Mouse (Mus musculus) forebrain, embryonic 10.5 days (tissue): ENCODE measurements around the gene Gm33543. TPM values are rescaled to one million over a fixed set of nuclear protein-coding genes. Genes with fewer than 3 reads are reported as not detected.

Experiments
- DNase-seq: peaks from one replicate; pipeline ENCODE4 v3.0.0-alpha.2; 2017; ENCODE audit warnings: low spot score; ENCODE audit errors: extremely low spot score
- H3K27ac ChIP-seq: fragments of 300-500 bp; sonication (generic); 2 replicates; pipeline ENCODE4 v1.5.1; 2016; ENCODE audit warnings: mild to moderate bottlenecking
- H3K27me3 ChIP-seq: fragments of 300-500 bp; sonication (generic); 2 replicates; pipeline ENCODE4 v1.6.1; 2016; ENCODE audit warnings: mild to moderate bottlenecking; ENCODE audit not compliant: poor library complexity, severe bottlenecking
- H3K36me3 ChIP-seq: fragments of 300-500 bp; sonication (generic); replicated peaks from 2 replicates; pipeline ENCODE4 v1.6.1; 2016; ENCODE audit warnings: mild to moderate bottlenecking, moderate library complexity
- H3K4me1 ChIP-seq: fragments of 300-500 bp; sonication (generic); 2 replicates; pipeline ENCODE4 v1.6.1; 2016
- H3K4me3 ChIP-seq: fragments of 300-500 bp; sonication (generic); 2 replicates; pipeline ENCODE4 v1.5.1; 2016; ENCODE audit warnings: mild to moderate bottlenecking, moderate library complexity
- H3K9me3 ChIP-seq: fragments of 300-500 bp; sonication (generic); 2 replicates; pipeline ENCODE4 v1.6.1; 2016; ENCODE audit warnings: mild to moderate bottlenecking, moderate library complexity
- WGBS: fragments of 180-500 bp; shearing (Covaris S2); methylation state at CpG from one replicate; pipeline ENCODE4 v1.1.7; 2016; 5-methylcytosine and 5-hydroxymethylcytosine counted together
- polyA plus RNA-seq: library from polyadenylated mRNA; unstranded; fragments of >200 nt; fragmentation: Nextera tagmentation; extraction: Ambion mirVana; gene quantifications from 2 replicates; pipeline ENCODE4 v1.2.1, GENCODE M21; 2016

Gene Gm33543
- polyA plus RNA-seq, 1 experiment from 2014 or later = not detected

- Histone ChIP-seq H3K27me3 (no peaks in the 10 kb centered on the region), H3K36me3 (no peaks in the 10 kb centered on the region), H3K4me1 (0 out of 2 replicates have a peak, but pooled peaks cover 2% of the 10 kb centered on the region), H3K9me3 (no peaks in the 10 kb centered on the region), H3K27ac (no peak overlapping the region), H3K4me3 (no peak overlapping the region)
- WGBS = 64% methylated on average over 7 of the region's 7 CpGs
- no peak for DNase-seq
Observed at GRCm38 (mm10) chr10:95784837-95785236, 57.9 kb downstream of the Gm33543 start.

- Histone ChIP-seq H3K4me3 (no peak overlapping the region), H3K9me3 (no peaks in the 10 kb centered on the region), H3K27ac (no peak overlapping the region), H3K4me1 (0 out of 2 replicates have a peak, but pooled peaks cover 2% of the 10 kb centered on the region), H3K36me3 (no peaks in the 10 kb centered on the region), H3K27me3 (no peaks in the 10 kb centered on the region)
- 88% methylated on average over 8 of the region's 8 CpGs for WGBS
- DNase-seq = no peak
Observed at GRCm38 (mm10) chr10:95780881-95781600, 61.7 kb downstream of the Gm33543 start.

- H3K9me3 ChIP-seq = no peaks in the 10 kb centered on the region
- no peak overlapping the region for H3K27ac ChIP-seq
- no peaks in the 10 kb centered on the region for H3K36me3 ChIP-seq
- no peak for DNase-seq
- 0 out of 2 replicates have a peak, but pooled peaks cover 2% of the 10 kb centered on the region for H3K4me1 ChIP-seq
- WGBS = 90% methylated on average over 13 of the region's 13 CpGs
- H3K27me3 ChIP-seq = no peaks in the 10 kb centered on the region
- no peak overlapping the region for H3K4me3 ChIP-seq
Observed at GRCm38 (mm10) chr10:95779801-95780385, 62.8 kb downstream of the Gm33543 start.

GRCm38 (mm10) chr10:95778622-95779021, 64.1 kb downstream of the Gm33543 start:
- DNase-seq = no peak
- Histone ChIP-seq H3K4me3 (no peak overlapping the region), H3K27me3 (no peaks in the 10 kb centered on the region), H3K36me3 (no peaks in the 10 kb centered on the region), H3K4me1 (peaks cover 6% of the 10 kb centered on the region), H3K9me3 (no peaks in the 10 kb centered on the region), H3K27ac (no peak overlapping the region)
- 92% methylated on average over 8 of the region's 8 CpGs for WGBS

GRCm38 (mm10) chr10:95777701-95778320, 64.9 kb downstream of the Gm33543 start:
- WGBS = 91% methylated on average over 15 of the region's 15 CpGs
- Histone ChIP-seq H3K36me3 (no peaks in the 10 kb centered on the region), H3K4me3 (no peak overlapping the region), H3K4me1 (peaks cover 6% of the 10 kb centered on the region), H3K27ac (no peak overlapping the region), H3K27me3 (no peaks in the 10 kb centered on the region), H3K9me3 (no peaks in the 10 kb centered on the region)
- no peak for DNase-seq

GRCm38 (mm10) chr10:95777071-95777470, 65.7 kb downstream of the Gm33543 start:
- no peaks in the 10 kb centered on the region for H3K9me3 ChIP-seq
- H3K27ac ChIP-seq = no peak overlapping the region
- WGBS = 88% methylated on average over 1 of the region's 1 CpGs
- peaks cover 6% of the 10 kb centered on the region for H3K4me1 ChIP-seq
- no peaks in the 10 kb centered on the region for H3K36me3 ChIP-seq
- H3K4me3 ChIP-seq = no peak overlapping the region
- DNase-seq = no peak
- no peaks in the 10 kb centered on the region for H3K27me3 ChIP-seq

- Histone ChIP-seq H3K4me1 (peaks cover 6% of the 10 kb centered on the region), H3K36me3 (no peaks in the 10 kb centered on the region), H3K27me3 (no peaks in the 10 kb centered on the region), H3K9me3 (no peaks in the 10 kb centered on the region), H3K4me3 (no peak overlapping the region), H3K27ac (no peak overlapping the region)
- no peak for DNase-seq
- WGBS = 91% methylated on average over 7 of the region's 7 CpGs
Observed at GRCm38 (mm10) chr10:95774856-95775255, 67.9 kb downstream of the Gm33543 start.

GRCm38 (mm10) chr10:95774001-95774628, 68.6 kb downstream of the Gm33543 start:
- no peaks in the 10 kb centered on the region for H3K36me3 ChIP-seq

More at GRCm38 (mm10) chr10:95774001-95774628, 68.6 kb downstream of the Gm33543 start:
- no peaks in the 10 kb centered on the region for H3K9me3 ChIP-seq
- no peak for DNase-seq
- no peak overlapping the region for H3K27ac ChIP-seq
- peaks cover 6% of the 10 kb centered on the region for H3K4me1 ChIP-seq
- 87% methylated on average over 9 of the region's 9 CpGs for WGBS
- H3K4me3 ChIP-seq = no peak overlapping the region
- H3K27me3 ChIP-seq = no peaks in the 10 kb centered on the region

Other genes starting within 250 kb of the Gm33543 start
- not detected in 2 replicates for gene Anapc15-ps, start 169.5 kb downstream of the Gm33543 start, polyA plus RNA-seq
- 8.6 and 9.4 TPM in 2 replicates for gene Eea1, start 97.7 kb upstream of the Gm33543 start, polyA plus RNA-seq